Mouse (Mus musculus) granulocyte monocyte progenitor cell, adult 5-6 weeks (primary cell): ENCODE results near the gene Slc22a23. TPM values are rescaled to one million over a fixed set of nuclear protein-coding genes. Genes with fewer than 3 reads are reported as not detected.
A peak's percentile ranks its signal among the peaks of the same experiment; 100 is the strongest.

Experiments used
- ATAC-seq: replicated peaks from 2 replicates; pipeline ENCODE4 v1.8.0; 2016; ENCODE audit warnings: mild to moderate bottlenecking, moderate TSS enrichment, inconsistent platforms; ENCODE audit not compliant: poor library complexity, severe bottlenecking
- total RNA-seq, 2 experiments: library from RNA; stranded (forward) in 1 of 2; stranded (reverse) in 1 of 2; fragments of 200-712, 200-1000 nt in 1 of 2; fragments of >200 nt in 1 of 2; fragmentation: Nextera tagmentation in 1 of 2; gene quantifications; 2 replicates each; pipeline ENCODE4 v1.2.3; 2014 to 2017

Slc22a23 gene
- total RNA-seq, 2 experiments from 2014 or later = not detected

- ATAC-seq = no peak
Observed at GRCm38 (mm10) chr13:34245216-34245615, 99.8 kb downstream of the Slc22a23 start.

GRCm38 (mm10) chr13:34244186-34244585 lies 100.8 kb downstream of the Slc22a23 start:
- no peak for ATAC-seq

- ATAC-seq = no peak
Observed at GRCm38 (mm10) chr13:34242211-34242610, 102.8 kb downstream of the Slc22a23 start.

GRCm38 (mm10) chr13:34240087-34240428 lies 104.9 kb downstream of the Slc22a23 start:
- no peak for ATAC-seq

- no peak for ATAC-seq
Observed at GRCm38 (mm10) chr13:34239371-34240086, 105.5 kb downstream of the Slc22a23 start.

- no peak for ATAC-seq
Observed at GRCm38 (mm10) chr13:34238646-34239290, 106.2 kb downstream of the Slc22a23 start.

GRCm38 (mm10) chr13:34235056-34235455 lies 109.9 kb downstream of the Slc22a23 start:
- no peak for ATAC-seq

GRCm38 (mm10) chr13:34234439-34234838 lies 110.5 kb downstream of the Slc22a23 start:
- no peak for ATAC-seq

GRCm38 (mm10) chr13:34232992-34233391 lies 112.0 kb downstream of the Slc22a23 start:
- ATAC-seq = no peak

- ATAC-seq = peak; percentile 93
Observed at GRCm38 (mm10) chr13:34228905-34229304, 116.1 kb downstream of the Slc22a23 start.

- ATAC-seq = no peak
Observed at GRCm38 (mm10) chr13:34227720-34228661, 117.0 kb downstream of the Slc22a23 start.

GRCm38 (mm10) chr13:34226940-34227339 lies 118.0 kb downstream of the Slc22a23 start:
- no peak for ATAC-seq

GRCm38 (mm10) chr13:34222985-34223384 lies 122.0 kb downstream of the Slc22a23 start:
- ATAC-seq = no peak

GRCm38 (mm10) chr13:34219728-34220127 lies 125.3 kb downstream of the Slc22a23 start:
- no peak for ATAC-seq

GRCm38 (mm10) chr13:34218776-34219175 lies 126.2 kb downstream of the Slc22a23 start:
- no peak for ATAC-seq

- ATAC-seq = no peak
Observed at GRCm38 (mm10) chr13:34214855-34215254, 130.1 kb downstream of the Slc22a23 start.

- ATAC-seq = no peak
Observed at GRCm38 (mm10) chr13:34212735-34213212, 132.2 kb downstream of the Slc22a23 start.

- no peak for ATAC-seq
Observed at GRCm38 (mm10) chr13:34211261-34211775, 133.7 kb downstream of the Slc22a23 start.

- no peak for ATAC-seq
Observed at GRCm38 (mm10) chr13:34207714-34208470, 137.1 kb downstream of the Slc22a23 start.

- ATAC-seq = no peak
Observed at GRCm38 (mm10) chr13:34205216-34205615, 139.8 kb downstream of the Slc22a23 start.
